Mouse (Mus musculus) myocyte (in vitro differentiated cells): ENCODE data around the gene Gm20388.

Experiments
- CEBPB ChIP-seq: IDR thresholded peaks from 2 replicates; pipeline ENCODE4 v1.6.1; 2011; ENCODE audit warnings: mild to moderate bottlenecking, moderate library complexity; ENCODE audit not compliant: poor library complexity, insufficient read depth, severe bottlenecking
- E2F4 ChIP-seq: IDR thresholded peaks from one replicate; pipeline ENCODE4 v1.6.1; 2011; ENCODE audit warnings: mild to moderate bottlenecking, control low read depth, moderate library complexity; ENCODE audit not compliant: insufficient read depth
- MAX ChIP-seq: IDR thresholded peaks from one replicate; pipeline ENCODE4 v1.6.1; 2011; ENCODE audit warnings: low read depth, mild to moderate bottlenecking, control low read depth
- MYOD1 ChIP-seq, 3 experiments: IDR thresholded peaks; one replicate each; pipeline ENCODE4 v1.6.1; 2011; ENCODE audit warnings: control low read depth in 2 of 3, low read depth in 2 of 3, mild to moderate bottlenecking in 2 of 3, moderate library complexity in 1 of 3; ENCODE audit not compliant: insufficient read length in 2 of 3, control insufficient read depth in 1 of 3
- MYOG ChIP-seq, 3 experiments: IDR thresholded peaks; one replicate each; pipeline ENCODE4 v1.6.1; 2011; ENCODE audit warnings: control low read depth in 2 of 3, low read depth in 2 of 3, mild to moderate bottlenecking in 2 of 3; ENCODE audit not compliant: insufficient read length in 2 of 3, control insufficient read depth in 1 of 3, insufficient read depth in 1 of 3
- POLR2A ChIP-seq: IDR thresholded peaks from one replicate; pipeline ENCODE4 v1.6.1; 2011; ENCODE audit warnings: low read depth, mild to moderate bottlenecking, control low read depth, moderate library complexity; ENCODE audit not compliant: insufficient read length
- POLR2AphosphoS2 ChIP-seq: IDR thresholded peaks from one replicate; pipeline ENCODE4 v1.6.1; 2011; ENCODE audit warnings: low read depth, control low read depth; ENCODE audit not compliant: insufficient read length
- REST ChIP-seq: IDR thresholded peaks from one replicate; pipeline ENCODE4 v1.6.1; 2011; ENCODE audit warnings: mild to moderate bottlenecking, control low read depth, moderate library complexity; ENCODE audit not compliant: insufficient read depth, insufficient read length
- SRF ChIP-seq: IDR thresholded peaks from one replicate; pipeline ENCODE4 v1.6.1; 2011; ENCODE audit warnings: low read depth; ENCODE audit not compliant: control insufficient read depth, insufficient read length
- TCF12 ChIP-seq: IDR thresholded peaks from one replicate; pipeline ENCODE4 v1.6.1; 2011; ENCODE audit warnings: mild to moderate bottlenecking, control low read depth; ENCODE audit not compliant: poor library complexity, insufficient read depth, severe bottlenecking
- TCF3 ChIP-seq: IDR thresholded peaks from one replicate; pipeline ENCODE4 v1.6.1; 2011; ENCODE audit warnings: low read depth, control low read depth; ENCODE audit not compliant: insufficient read length
- USF1 ChIP-seq: IDR thresholded peaks from one replicate; pipeline ENCODE4 v1.6.1; 2011; ENCODE audit warnings: low read depth, mild to moderate bottlenecking, control low read depth, moderate library complexity

- TF ChIP-seq MAX (no peak), POLR2A (peak; percentile 33), E2F4 (no peak), POLR2AphosphoS2 (no peak), USF1 (no peak), TCF3 (no peak), MYOG (IDR thresholded peaks at IDR 0.05; ENCODE audit: control insufficient read depth in 1 of 3, insufficient read depth in 1 of 3, insufficient read length in 2 of 3, low read depth in 2 of 3) (no peak), REST (no peak), MYOD1 (IDR thresholded peaks at IDR 0.05; ENCODE audit: control insufficient read depth in 1 of 3, insufficient read length in 2 of 3, low read depth in 2 of 3) (no peak), SRF (no peak), CEBPB (no peak), TCF12 (no peak)
Observed at GRCm38 (mm10) chr8:122557248-122558038, 2646.8 kb downstream of the Gm20388 start.
